Mouse (Mus musculus) embryonic stem cell, embryonic (primary cell): Measurements from ENCODE around the gene Kif13a.

Experiments used
- CTCF ChIA-PET, 4 experiments: fragments of 300-600 bp in 2 of 4; fragments of 350-600 bp in 2 of 4; sonication (Branson Sonifier 250); formaldehyde crosslinking; loops; one replicate each; lab custom pipeline; 2022; ENCODE audit warnings: inconsistent platforms in 2 of 4; lab: Charles Lee
- POLR2A ChIA-PET, 4 experiments: fragments of 300-600 bp in 2 of 4; fragments of 350-600 bp in 2 of 4; sonication (Branson Sonifier 250); formaldehyde crosslinking; loops; one replicate each; lab custom pipeline; 2022; ENCODE audit warnings: antibody characterized with exemption in 4 of 4, inconsistent platforms in 1 of 4; lab: Charles Lee

Kif13a gene

DNA sequence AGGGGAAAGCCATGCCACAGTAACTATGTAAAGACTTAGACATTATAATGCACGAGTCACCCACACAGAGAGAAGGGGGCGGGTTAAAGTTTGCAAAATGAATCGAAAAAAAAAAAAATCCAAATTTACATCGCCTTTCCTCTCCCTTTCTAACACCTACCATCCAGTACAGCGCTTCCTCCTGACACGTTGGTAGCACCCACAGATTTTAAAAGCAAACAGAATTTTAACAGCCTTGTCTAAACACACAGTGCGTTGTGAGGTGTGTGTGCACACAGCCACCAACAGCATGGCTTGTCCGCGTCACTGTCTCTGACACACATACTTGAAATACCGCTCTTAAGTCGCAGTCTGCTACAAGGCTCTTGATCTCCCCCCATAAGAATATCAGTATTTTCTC lies 94.3 kb downstream of the Kif13a start:
- CTCF ChIA-PET = interaction anchor here in 2 of 4 experiments (0.6 to 1.7 kb wide), 2 partner anchors 13 to 182 kb away, joined by 3 to 5 read pairs; no protein-coding TSS in a partner anchor
- POLR2A ChIA-PET = interaction anchor here in 1 of 4 experiments (1.4 kb wide), 1 partner anchor 25 kb away, joined by 5 read pairs; no protein-coding TSS in a partner anchor

DNA sequence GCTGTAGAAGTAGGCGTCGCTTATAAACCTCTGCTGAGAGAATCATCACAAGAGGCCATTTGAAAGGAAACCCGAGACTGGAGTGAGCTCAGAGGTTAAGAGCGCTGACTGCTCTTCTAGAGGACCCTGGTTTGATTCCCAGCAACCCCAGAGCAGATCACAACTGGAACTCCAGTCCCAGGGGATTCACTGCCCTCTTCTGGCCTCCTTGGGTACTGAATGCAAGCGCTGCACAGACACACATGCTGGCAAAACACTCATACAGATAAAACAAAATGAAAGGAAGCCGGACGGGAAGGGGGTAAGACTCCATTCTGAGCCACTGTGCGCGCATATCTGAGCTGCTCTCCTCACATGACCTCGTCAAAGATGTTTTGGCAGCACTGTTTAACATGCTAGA lies 94.9 kb downstream of the Kif13a start:
- ChIA-PET CTCF (interaction anchor here in 2 of 4 experiments (1.2 to 3.6 kb wide), 6 partner anchors 9 to 183 kb away, joined by 3 to 29 read pairs (median 8); partner anchors contain the start of gene Nhlrc1 (in 1 of the 2)), POLR2A (no interaction called here)

DNA sequence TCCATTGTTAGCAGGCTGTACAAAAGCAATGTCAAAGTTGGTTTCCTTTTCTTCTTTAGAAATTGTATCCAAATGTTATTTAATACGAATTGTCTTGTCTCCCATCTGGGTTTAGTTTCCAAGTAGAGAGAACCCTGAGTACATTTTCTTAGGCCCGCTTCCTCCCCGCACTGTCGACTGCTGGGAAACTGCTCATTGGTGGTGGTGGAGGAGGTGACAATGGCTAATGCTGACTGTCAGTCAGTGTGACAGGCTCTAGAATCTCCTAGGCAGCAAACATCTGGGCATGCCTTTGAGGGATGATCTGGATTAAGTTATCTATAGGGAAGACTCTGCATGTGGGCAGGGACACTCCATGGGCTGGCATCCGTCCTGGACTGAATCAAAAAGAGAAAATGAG lies 96.1 kb downstream of the Kif13a start:
- CTCF ChIA-PET = interaction anchor here (0.6 to 3.6 kb wide), 18 partner anchors 8 to 209 kb away, joined by 3 to 29 read pairs (median 4); partner anchors contain the start of gene Nhlrc1 (in 1 of the 4)
- POLR2A ChIA-PET = interaction anchor here in 2 of 4 experiments (1.1 to 2.5 kb wide), 3 partner anchors 95 to 216 kb away, joined by 3 to 7 read pairs (median 3); partner anchors contain the start of gene Kif13a (in 1 of the 2)

- ChIA-PET POLR2A (interaction anchor here in 2 of 4 experiments (0.8 to 2.5 kb wide), 4 partner anchors 96 to 216 kb away, joined by 3 to 7 read pairs (median 3); partner anchors contain the start of gene Kif13a (in 1 of the 2)), CTCF (interaction anchor here (0.6 to 3.6 kb wide), 29 partner anchors 9 to 1413 kb away, joined by 3 to 29 read pairs (median 3); no protein-coding TSS in a partner anchor)
Measured at GRCm38 (mm10) chr13:46832956-46833355, 96.7 kb downstream of the Kif13a start.

DNA sequence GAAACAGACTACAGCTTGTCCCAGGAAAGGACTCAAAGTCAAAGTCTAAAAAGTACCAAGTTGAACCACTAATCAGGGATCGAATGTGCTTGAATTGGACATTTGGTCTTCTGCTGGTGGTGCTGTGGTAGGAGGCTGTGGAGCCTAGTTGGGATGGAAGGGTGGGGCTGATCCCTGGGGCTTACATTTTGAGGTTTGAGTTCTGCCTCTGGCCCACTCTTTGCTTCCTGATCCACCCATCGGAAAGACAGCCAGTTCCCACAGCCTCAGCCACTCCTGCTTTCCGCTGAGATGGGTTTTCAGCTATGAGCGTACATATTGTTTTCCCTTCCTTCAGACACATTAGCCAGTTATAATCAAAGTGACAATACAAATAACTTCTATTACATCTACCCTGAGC lies 106.4 kb downstream of the Kif13a start:
- ChIA-PET CTCF (interaction anchor here in 2 of 4 experiments (1.3 to 1.5 kb wide), 3 partner anchors 13 to 25 kb away, joined by 4 to 10 read pairs (median 4); no protein-coding TSS in a partner anchor), POLR2A (interaction anchor here in 2 of 4 experiments (0.7 to 1.5 kb wide), 6 partner anchors 9 to 220 kb away, joined by 3 to 5 read pairs (median 3); partner anchors contain the start of gene Kdm1b (in 1 of the 2))

GRCm38 (mm10) chr13:46822200-46822599 lies 107.5 kb downstream of the Kif13a start:
- POLR2A ChIA-PET = interaction anchor here in 1 of 4 experiments (1.1 kb wide), 1 partner anchor 8 kb away, joined by 4 read pairs; no protein-coding TSS in a partner anchor
- CTCF ChIA-PET = interaction anchor here in 1 of 4 experiments (1.3 kb wide), 1 partner anchor 24 kb away, joined by 4 read pairs; no protein-coding TSS in a partner anchor

DNA sequence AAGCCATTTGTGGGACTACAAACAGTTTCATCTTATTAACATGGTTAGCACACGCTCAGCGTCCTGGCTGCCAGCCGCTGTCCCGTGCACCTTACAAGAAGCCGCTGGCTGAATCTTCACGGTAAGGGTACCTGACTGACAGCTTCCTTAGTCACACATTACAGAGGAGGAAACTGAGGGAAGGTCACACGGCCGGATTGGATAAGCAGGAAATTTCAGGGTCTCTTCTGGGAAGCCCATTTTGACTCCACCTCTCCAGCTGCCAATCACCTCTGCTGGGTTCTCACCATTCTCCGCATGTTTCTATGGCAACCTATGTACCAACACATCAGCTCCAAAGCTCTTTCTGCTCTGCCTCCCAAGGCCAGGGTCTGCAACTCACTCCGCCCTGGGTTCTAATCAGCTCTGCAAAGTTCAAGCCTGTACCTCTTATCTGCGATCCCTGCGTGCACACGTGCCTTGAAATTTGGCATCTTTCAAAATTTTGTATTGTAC lies 109.9 kb downstream of the Kif13a start:
- CTCF ChIA-PET = interaction anchor here in 3 of 4 experiments (1.0 to 1.3 kb wide), 4 partner anchors 9 to 13 kb away, joined by 3 to 7 read pairs (median 4); no protein-coding TSS in a partner anchor
- POLR2A ChIA-PET = interaction anchor here in 3 of 4 experiments (0.6 to 1.1 kb wide), 4 partner anchors 9 to 155 kb away, joined by 3 to 5 read pairs (median 4); no protein-coding TSS in a partner anchor

GRCm38 (mm10) chr13:46819202-46819728 lies 110.4 kb downstream of the Kif13a start:
- ChIA-PET CTCF (interaction anchor here in 3 of 4 experiments (1.0 to 1.3 kb wide), 4 partner anchors 9 to 14 kb away, joined by 3 to 7 read pairs (median 4); no protein-coding TSS in a partner anchor), POLR2A (interaction anchor here in 3 of 4 experiments (0.6 to 1.1 kb wide), 4 partner anchors 9 to 155 kb away, joined by 3 to 5 read pairs (median 4); no protein-coding TSS in a partner anchor)

DNA sequence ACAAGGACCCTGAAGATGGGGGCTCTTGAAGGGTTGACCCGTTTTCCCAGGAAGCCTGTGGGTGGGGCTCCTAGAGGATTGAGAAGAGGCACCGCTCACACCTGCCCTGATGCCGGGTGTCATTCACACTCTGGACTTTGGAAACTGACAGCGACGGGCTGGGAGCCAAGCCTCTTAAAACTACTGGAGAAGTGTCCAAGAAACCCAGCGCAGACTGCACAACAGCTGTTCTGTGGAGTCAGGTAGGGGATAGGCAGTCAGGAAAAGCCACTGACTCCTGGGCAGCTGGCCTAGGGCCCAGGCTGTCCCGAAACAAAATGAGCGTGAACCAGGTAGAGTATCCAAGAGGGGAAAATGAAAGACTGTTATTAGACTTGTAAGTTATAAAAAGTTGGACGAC lies 111.3 kb downstream of the Kif13a start:
- POLR2A ChIA-PET = no interaction called here

DNA sequence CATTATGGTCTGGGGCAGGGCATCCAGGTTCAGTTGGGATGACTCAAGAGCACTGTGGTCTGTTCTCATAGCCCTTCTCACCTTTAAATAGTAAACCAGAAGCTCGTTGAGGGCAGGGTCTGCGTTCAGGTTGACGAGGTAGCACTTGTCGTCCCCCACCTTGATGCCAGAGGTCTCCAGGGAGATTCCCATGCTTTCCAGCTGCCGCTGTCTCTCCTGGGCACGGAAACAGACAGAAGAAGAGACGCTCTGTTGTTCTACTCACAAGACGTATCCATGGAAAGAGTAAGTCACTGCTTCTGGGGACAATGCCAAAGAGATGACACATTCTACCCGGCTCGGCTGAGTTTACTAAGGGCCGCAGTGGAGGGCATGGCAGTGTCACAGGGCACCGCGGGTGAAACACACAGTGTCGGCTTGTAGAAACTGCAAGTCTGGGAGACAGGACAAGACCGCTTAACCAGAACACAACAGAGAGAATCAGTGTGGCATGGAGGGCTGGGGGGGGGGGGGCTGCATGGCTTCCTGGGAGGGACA lies 117.0 kb downstream of the Kif13a start:
- CTCF ChIA-PET = interaction anchor here in 2 of 4 experiments (0.9 to 1.4 kb wide), 2 partner anchors 20 to 205 kb away, joined by 3 to 4 read pairs; no protein-coding TSS in a partner anchor
- POLR2A ChIA-PET = interaction anchor here in 2 of 4 experiments (0.6 to 2.1 kb wide), 3 partner anchors 11 to 208 kb away, joined by 3 to 5 read pairs (median 4); no protein-coding TSS in a partner anchor

More for the DNA sequence above, 111.3 kb downstream of the Kif13a start:
- CTCF ChIA-PET = interaction anchor here in 1 of 4 experiments (0.6 to 0.9 kb wide), 2 partner anchors 14 to 20 kb away, joined by 3 read pairs; no protein-coding TSS in a partner anchor

- POLR2A ChIA-PET = interaction anchor here in 3 of 4 experiments (0.6 to 2.1 kb wide), 5 partner anchors 12 to 507 kb away, joined by 3 to 5 read pairs (median 3); no protein-coding TSS in a partner anchor
- CTCF ChIA-PET = interaction anchor here in 1 of 4 experiments (1.4 kb wide), 1 partner anchor 21 kb away, joined by 4 read pairs; no protein-coding TSS in a partner anchor
Measured at GRCm38 (mm10) chr13:46811696-46812095, 118.0 kb downstream of the Kif13a start.

- ChIA-PET CTCF (interaction anchor here (0.5 to 3.7 kb wide), 42 partner anchors 9 to 1687 kb away, joined by 3 to 18 read pairs (median 4); partner anchors contain the start of genes Nhlrc1 (in 3 of the 4), Kdm1b (in 1 of the 4), Kif13a (in 1 of the 4) and Tpmt (in 1 of the 4)), POLR2A (interaction anchor here (0.5 to 2.6 kb wide), 29 partner anchors 9 to 1753 kb away, joined by 3 to 11 read pairs (median 3); partner anchors contain the start of genes Kdm1b (in 3 of the 4) and Nhlrc1 (in 2 of the 4))
Measured at GRCm38 (mm10) chr13:46810613-46811012, 119.1 kb downstream of the Kif13a start.

GRCm38 (mm10) chr13:46810098-46810497 lies 119.6 kb downstream of the Kif13a start:
- ChIA-PET CTCF (interaction anchor here (0.5 to 3.7 kb wide), 45 partner anchors 9 to 1688 kb away, joined by 3 to 18 read pairs (median 4); partner anchors contain the start of genes Nhlrc1 (in 3 of the 4), Kdm1b (in 1 of the 4), Kif13a (in 1 of the 4) and Tpmt (in 1 of the 4)), POLR2A (interaction anchor here (0.5 to 2.6 kb wide), 26 partner anchors 9 to 1752 kb away, joined by 3 to 11 read pairs (median 3); partner anchors contain the start of genes Kdm1b (in 3 of the 4) and Nhlrc1 (in 2 of the 4))

GRCm38 (mm10) chr13:46807901-46808300 lies 121.8 kb downstream of the Kif13a start:
- CTCF ChIA-PET = interaction anchor here in 3 of 4 experiments (0.9 to 3.7 kb wide), 6 partner anchors 10 to 209 kb away, joined by 3 to 18 read pairs (median 5); no protein-coding TSS in a partner anchor
- POLR2A ChIA-PET = interaction anchor here in 2 of 4 experiments (0.6 to 1.1 kb wide), 6 partner anchors 10 to 466 kb away, joined by 3 to 4 read pairs (median 4); partner anchors contain the start of gene Kif13a (in 1 of the 2)

- CTCF ChIA-PET = interaction anchor here in 1 of 4 experiments (1.0 kb wide), 1 partner anchor 9 kb away, joined by 3 read pairs; no protein-coding TSS in a partner anchor
- POLR2A ChIA-PET = interaction anchor here in 1 of 4 experiments (0.7 to 0.9 kb wide), 2 partner anchors 10 to 641 kb away, joined by 4 to 5 read pairs; no protein-coding TSS in a partner anchor
Measured at GRCm38 (mm10) chr13:46801196-46801595, 128.5 kb downstream of the Kif13a start.

- POLR2A ChIA-PET = interaction anchor here in 3 of 4 experiments (0.5 to 1.2 kb wide), 11 partner anchors 9 to 482 kb away, joined by 3 to 5 read pairs (median 3); partner anchors contain the start of gene Kdm1b (in 1 of the 3)
- CTCF ChIA-PET = interaction anchor here (0.6 to 1.5 kb wide), 26 partner anchors 9 to 1737 kb away, joined by 3 to 18 read pairs (median 4); partner anchors contain the start of gene Nhlrc1 (in 1 of the 4)
Measured at GRCm38 (mm10) chr13:46798156-46798555, 131.5 kb downstream of the Kif13a start.
